Mouse (Mus musculus): ENCODE results near the gene Tent5b. TPM values are rescaled to one million over a fixed set of nuclear protein-coding genes. Genes with fewer than 3 reads are reported as not detected.

The Tent5b gene
- polyA plus RNA-seq (2021): 5.5 TPM

DNA sequence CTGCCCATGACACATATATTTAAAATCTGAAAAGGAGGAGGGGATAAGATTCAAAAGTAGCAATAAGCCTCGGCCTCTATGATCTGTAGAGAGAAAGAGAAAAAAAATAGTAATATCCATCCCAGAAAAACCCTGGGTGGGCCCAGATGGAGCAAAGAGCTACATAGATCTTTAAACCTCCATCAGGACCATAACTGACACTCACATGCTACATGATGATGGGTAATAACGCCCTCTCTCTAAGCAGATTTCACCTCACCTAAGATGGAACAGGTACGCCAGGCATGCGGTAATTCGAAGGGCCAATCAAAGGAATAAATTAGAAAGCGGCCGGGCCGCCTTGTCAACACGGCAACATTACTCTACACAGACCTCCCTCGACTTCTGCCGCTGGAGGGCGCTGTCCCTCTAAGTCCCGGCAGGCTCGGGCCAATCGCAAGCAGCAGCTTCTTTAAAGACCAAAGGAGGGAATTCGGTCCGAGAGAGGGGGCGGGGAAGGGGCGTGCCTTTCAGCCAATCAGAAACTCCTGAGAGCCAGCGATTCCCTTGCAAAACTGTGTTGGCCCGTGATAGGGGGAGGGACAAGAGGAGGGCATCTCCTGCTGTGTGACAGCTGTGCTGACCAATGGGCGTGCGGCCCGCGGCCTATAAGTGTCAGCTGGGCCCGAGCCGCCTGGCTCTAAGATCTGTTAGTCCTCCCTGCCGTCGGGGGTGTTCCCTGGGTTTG, at the start of gene Tent5b:
Tent5b (plus strand) TSS at position 675 of the 727 bp plus-strand sequence.
- POLR2A ChIA-PET: interaction anchor here (1.1 to 1.9 kb wide), 2 partner anchors 14 to 18 kb away, joined by 3 to 6 read pairs; no protein-coding TSS in a partner anchor
- H3K27me3 ChIP-seq: no peaks in the 10 kb centered on the region
- peak; percentile 96 for DNase-seq (ENCODE audit: low read depth, low spot score)
- peak; percentile 83 for ATAC-seq
- in situ Hi-C loops (cut with MboI; ENCODE audit: low pct_unique_long_range_greater_than_20kb): loop anchor here (5.0 kb wide), 1 partner anchor 38 kb away; the partner anchor contains the start of gene Kdf1
- no peak for TF ChIP-seq CTCF (IDR thresholded peaks at IDR 0.05)
- CTCF ChIA-PET: interaction anchor here (1.0 to 2.4 kb wide), 6 partner anchors 15 to 56 kb away, joined by 3 to 19 read pairs (median 6); partner anchors contain the start of gene Trnp1

DNA sequence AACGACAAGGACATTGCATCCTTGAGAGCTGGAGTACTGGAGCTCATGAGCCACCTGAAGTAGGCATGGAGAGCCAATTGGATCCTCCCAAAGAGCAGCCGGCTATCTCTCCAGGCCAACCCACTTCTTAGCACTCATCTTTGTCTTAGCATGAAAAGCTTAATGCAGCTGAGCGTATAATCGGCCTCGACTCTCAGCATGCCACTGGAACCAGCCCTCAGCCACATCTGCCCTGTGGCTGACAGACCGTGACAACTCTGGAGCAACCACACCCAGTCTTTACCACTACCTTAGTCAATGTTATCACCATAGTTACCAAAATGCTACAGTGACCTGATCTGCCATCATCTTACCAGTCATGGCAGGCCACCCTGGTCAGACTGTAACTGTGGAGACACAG, 48.4 kb upstream of the Tent5b start:
- H3K27me3 ChIP-seq: no peaks in the 10 kb centered on the region
- DNase-seq (ENCODE audit: low read depth, low spot score) (no peak), ATAC-seq (no peak)
- CTCF ChIA-PET: no interaction called here
- POLR2A ChIA-PET: no interaction called here
- in situ Hi-C loops (cut with MboI; ENCODE audit: low pct_unique_long_range_greater_than_20kb): no loop called here
- TF ChIP-seq CTCF (IDR thresholded peaks at IDR 0.05): no peak

DNA sequence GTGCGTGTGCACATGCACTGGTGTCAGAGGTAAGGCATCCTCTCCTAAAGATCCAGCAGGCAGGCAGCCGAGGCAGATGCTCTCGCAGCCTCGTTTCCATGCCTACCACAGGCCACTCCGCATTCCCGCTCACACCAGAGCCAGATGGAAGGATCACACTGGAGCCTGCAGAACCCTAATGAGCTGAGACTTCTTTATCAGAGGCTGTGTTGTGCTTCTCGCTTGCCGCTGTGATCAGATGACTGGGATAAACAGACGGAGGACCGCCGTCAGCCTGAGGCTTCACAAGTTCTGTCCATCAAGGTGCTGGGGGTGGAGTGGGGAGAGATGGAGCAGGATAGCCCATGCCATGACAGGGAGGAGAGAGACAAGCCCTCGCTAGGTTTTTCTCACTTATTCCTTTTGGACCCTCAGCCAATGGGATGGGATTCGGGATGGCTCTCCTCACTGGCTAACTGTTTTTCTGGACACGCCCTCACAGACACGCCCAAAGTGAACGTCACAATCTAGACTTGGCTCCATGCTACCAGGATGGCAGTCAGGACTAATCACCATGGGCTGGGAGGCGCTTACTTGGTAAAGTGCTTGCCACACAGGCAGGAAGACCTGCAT, 47.3 kb upstream of the Tent5b start:
- no peaks in the 10 kb centered on the region for H3K27me3 ChIP-seq
- ChIA-PET POLR2A (no interaction called here), CTCF (no interaction called here)
- no peak for TF ChIP-seq CTCF (IDR thresholded peaks at IDR 0.05)
- ATAC-seq (no peak), DNase-seq (ENCODE audit: low read depth, low spot score) (no peak)
- in situ Hi-C loops (cut with MboI; ENCODE audit: low pct_unique_long_range_greater_than_20kb): no loop called here

DNA sequence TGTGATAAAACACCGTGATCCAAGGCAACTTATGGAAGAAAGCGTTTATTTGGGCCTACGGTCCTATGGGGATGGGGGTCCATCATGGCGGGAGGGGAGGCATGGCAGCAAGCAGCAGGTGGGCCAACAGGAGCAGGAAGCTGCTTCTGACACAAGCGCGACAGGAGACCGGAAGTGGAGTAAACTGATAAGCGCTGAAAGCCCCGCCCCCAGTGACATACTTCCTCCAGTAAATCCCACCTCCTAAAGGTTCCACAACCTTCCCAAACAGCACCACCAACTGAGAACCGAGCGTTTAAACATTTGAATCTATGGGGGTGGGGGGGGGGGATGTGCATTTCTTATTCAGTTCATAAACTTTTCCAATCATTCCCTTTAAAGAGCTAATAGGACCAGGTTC, 44.0 kb upstream of the Tent5b start:
- no peaks in the 10 kb centered on the region for H3K27me3 ChIP-seq
- DNase-seq (ENCODE audit: low read depth, low spot score) (no peak), ATAC-seq (no peak)
- TF ChIP-seq CTCF (IDR thresholded peaks at IDR 0.05): no peak
- ChIA-PET CTCF (interaction anchor here (1.2 kb wide), 1 partner anchor 13 kb away, joined by 5 read pairs; no protein-coding TSS in a partner anchor), POLR2A (no interaction called here)
- in situ Hi-C loops (cut with MboI; ENCODE audit: low pct_unique_long_range_greater_than_20kb): no loop called here

DNA sequence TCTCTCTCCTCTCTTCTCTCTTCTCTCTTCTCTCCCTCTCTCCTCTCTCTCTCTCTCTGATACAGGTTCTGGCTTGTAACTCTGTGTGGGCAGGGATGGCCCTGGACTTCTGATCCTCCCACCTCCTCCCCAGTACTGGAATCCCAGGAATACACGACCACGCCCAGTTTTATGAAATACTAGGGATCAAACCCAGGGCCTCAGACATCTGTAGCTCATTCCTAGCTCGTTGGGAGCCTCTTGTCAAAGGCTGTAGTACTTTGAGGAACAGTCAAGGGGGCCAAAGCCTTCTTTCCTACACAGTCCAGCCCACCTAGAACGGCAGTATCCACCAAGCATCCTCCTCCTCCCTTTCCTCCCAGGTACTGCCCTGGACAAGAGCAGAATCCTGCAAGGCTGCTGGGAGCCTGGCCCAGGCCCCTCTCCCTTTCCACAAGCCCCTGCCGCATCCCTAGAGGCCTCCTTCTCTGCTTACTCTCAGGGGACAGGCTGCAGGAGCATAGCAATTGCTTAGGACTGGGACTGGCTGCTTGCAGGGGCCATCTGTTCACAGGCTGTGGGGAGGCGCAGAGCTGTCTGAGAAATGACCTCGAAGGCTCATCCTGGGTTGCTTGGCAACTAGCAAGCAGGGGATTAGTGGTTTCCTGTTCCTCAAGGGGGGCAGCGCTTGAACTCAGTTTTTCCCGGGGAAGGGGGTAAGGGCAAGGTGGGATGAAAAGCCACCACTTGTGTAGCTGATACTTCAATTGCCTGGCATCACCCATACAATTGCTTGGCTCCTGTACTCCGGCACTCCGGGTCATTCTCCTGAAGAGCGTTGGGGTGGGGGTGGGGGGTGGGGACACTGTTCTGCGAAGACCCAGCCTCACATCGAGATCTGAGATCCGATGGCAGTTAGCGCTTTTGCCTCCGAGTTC, 40.2 kb upstream of the Tent5b start:
- TF ChIP-seq CTCF (IDR thresholded peaks at IDR 0.05): no peak
- no peak for DNase-seq (ENCODE audit: low read depth, low spot score)
- no peak for ATAC-seq
- POLR2A ChIA-PET: interaction anchor here (1.1 kb wide), 1 partner anchor 32 kb away, joined by 4 read pairs; no protein-coding TSS in a partner anchor
- CTCF ChIA-PET: interaction anchor here (1.1 to 3.3 kb wide), 3 partner anchors 10 to 15 kb away, joined by 3 to 13 read pairs (median 5); no protein-coding TSS in a partner anchor
- no peaks in the 10 kb centered on the region for H3K27me3 ChIP-seq
- in situ Hi-C loops (cut with MboI; ENCODE audit: low pct_unique_long_range_greater_than_20kb): no loop called here

DNA sequence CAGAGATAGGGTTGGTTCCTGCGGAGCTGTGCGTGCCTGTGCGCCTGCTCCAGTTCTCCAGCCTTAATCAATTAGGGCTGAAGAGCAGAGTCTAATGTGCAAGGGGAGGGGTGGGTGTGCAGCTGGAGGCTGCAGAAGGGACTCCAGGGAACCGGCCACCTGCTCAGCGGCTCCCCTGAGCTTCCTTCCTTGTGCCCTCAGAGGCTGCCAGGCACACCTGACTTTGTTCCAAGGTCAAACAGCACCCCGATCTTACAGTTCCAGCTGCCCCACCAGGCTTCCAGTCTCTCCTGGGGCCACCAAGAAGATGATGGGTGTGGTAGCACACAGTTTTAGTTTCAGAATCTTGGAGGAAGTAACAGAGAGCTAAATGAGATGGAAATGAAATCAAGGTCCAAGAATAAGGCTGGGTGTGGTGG, 39.5 kb upstream of the Tent5b start:
- TF ChIP-seq CTCF (IDR thresholded peaks at IDR 0.05): no peak
- H3K27me3 ChIP-seq: no peaks in the 10 kb centered on the region
- ATAC-seq: no peak
- CTCF ChIA-PET: interaction anchor here (0.8 to 3.3 kb wide), 3 partner anchors 11 to 97 kb away, joined by 3 to 13 read pairs (median 5); no protein-coding TSS in a partner anchor
- POLR2A ChIA-PET: interaction anchor here (0.7 to 1.1 kb wide), 2 partner anchors 10 to 32 kb away, joined by 3 to 4 read pairs; no protein-coding TSS in a partner anchor
- in situ Hi-C loops (cut with MboI; ENCODE audit: low pct_unique_long_range_greater_than_20kb): no loop called here
- DNase-seq (ENCODE audit: low read depth, low spot score): no peak

DNA sequence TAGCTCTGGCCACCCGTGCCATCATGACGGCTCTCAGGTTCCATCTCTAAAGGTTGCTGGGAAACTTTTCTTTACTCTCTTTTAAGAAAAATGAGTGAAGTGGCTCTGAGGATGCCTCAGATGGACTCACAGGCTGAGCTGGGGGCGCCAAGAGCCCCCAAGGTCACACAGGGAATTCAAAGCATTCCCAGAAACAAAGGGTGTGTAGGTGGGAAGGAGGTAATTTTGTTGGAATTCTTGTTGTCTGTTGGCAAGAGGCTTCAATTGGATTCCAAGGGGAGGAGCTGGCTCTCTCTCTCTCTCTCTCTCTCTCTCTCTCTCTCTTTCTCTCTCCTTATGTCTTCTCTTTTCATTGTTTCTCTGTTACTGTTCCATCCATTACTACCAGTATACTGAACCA, 37.7 kb upstream of the Tent5b start:
- POLR2A ChIA-PET: interaction anchor here (0.6 kb wide), 1 partner anchor 215 kb away, joined by 5 read pairs; no protein-coding TSS in a partner anchor
- in situ Hi-C loops (cut with MboI; ENCODE audit: low pct_unique_long_range_greater_than_20kb): no loop called here
- ATAC-seq (no peak), DNase-seq (ENCODE audit: low read depth, low spot score) (no peak)
- H3K27me3 ChIP-seq: no peaks in the 10 kb centered on the region
- CTCF ChIA-PET: interaction anchor here (1.0 to 3.3 kb wide), 3 partner anchors 9 to 82 kb away, joined by 3 to 13 read pairs (median 5); no protein-coding TSS in a partner anchor
- no peak for TF ChIP-seq CTCF (IDR thresholded peaks at IDR 0.05)

DNA sequence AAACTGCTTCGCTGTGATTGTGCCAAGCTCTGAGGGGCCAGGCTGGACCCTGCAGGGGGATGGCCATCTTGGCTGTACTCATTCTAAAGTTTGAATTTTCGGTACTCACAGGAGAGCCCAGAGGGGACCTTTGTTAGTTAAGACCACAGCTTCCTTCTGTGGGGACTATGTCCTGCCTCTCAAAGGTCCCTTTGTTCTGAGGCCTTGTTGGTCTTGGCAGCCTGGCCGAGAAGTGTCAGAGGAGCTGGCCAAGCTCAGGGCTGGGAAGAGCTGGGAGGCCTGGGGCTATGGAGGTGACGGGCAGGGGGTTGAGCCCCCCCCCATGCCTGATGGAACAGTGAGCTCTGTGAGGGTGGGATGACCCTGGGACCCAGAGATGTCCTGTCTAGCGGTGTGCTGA, 36.8 kb upstream of the Tent5b start:
- DNase-seq (ENCODE audit: low read depth, low spot score): no peak
- H3K27me3 ChIP-seq: no peaks in the 10 kb centered on the region
- ChIA-PET POLR2A (no interaction called here), CTCF (no interaction called here)
- ATAC-seq: no peak
- TF ChIP-seq CTCF (IDR thresholded peaks at IDR 0.05): no peak
- in situ Hi-C loops (cut with MboI; ENCODE audit: low pct_unique_long_range_greater_than_20kb): no loop called here

DNA sequence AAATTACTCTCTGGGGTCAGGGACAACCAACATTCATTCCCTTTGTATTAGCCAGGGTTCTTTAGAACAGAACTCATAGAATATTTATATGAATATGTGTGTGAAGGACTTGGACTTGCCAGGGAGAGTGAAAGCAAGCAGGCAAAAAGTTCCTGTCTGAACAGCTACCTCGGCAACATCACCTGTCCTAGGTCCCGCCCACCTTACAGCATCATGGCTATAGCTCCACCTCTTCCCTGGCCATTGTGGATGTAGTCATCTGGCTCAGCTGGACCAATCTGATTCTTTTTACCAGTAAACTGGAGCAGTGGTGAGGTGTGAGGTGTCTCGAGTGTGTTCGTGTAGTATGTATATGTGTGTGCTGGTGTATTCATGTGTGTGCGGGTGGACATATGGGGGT, 34.2 kb upstream of the Tent5b start:
- DNase-seq (ENCODE audit: low read depth, low spot score): no peak
- POLR2A ChIA-PET: no interaction called here
- TF ChIP-seq CTCF (IDR thresholded peaks at IDR 0.05): no peak
- no peaks in the 10 kb centered on the region for H3K27me3 ChIP-seq
- in situ Hi-C loops (cut with MboI; ENCODE audit: low pct_unique_long_range_greater_than_20kb): no loop called here
- no peak for ATAC-seq
- CTCF ChIA-PET: interaction anchor here (8.2 kb wide), 1 partner anchor 22 kb away, joined by 84 read pairs; no protein-coding TSS in a partner anchor

DNA sequence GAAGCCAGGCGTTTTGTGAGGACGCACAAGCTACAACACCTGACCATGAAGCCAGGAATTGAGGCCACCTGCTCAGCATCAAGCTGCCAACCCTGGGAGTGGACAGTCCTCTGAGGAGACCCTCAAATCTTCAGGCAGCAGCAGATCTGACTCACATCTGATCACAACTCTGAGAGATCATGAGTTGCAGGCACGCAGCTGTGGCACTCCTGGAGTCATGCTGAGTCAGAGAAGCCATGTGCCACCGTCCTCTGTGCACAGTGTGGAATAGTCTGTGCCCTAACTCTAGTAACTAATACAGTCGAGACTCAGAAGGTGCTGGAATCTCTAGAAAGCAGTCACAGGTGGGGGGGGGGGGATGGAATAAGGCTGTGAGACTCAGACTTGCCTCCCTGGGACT, 32.6 kb upstream of the Tent5b start:
- no peaks in the 10 kb centered on the region for H3K27me3 ChIP-seq
- DNase-seq (ENCODE audit: low read depth, low spot score): no peak
- CTCF ChIA-PET: interaction anchor here (8.2 kb wide), 1 partner anchor 23 kb away, joined by 84 read pairs; no protein-coding TSS in a partner anchor
- POLR2A ChIA-PET: no interaction called here
- ATAC-seq: no peak
- in situ Hi-C loops (cut with MboI; ENCODE audit: low pct_unique_long_range_greater_than_20kb): no loop called here
- TF ChIP-seq CTCF (IDR thresholded peaks at IDR 0.05): no peak
